Mouse (Mus musculus): Measurements from ENCODE around the gene Tbc1d22a.

DNA sequence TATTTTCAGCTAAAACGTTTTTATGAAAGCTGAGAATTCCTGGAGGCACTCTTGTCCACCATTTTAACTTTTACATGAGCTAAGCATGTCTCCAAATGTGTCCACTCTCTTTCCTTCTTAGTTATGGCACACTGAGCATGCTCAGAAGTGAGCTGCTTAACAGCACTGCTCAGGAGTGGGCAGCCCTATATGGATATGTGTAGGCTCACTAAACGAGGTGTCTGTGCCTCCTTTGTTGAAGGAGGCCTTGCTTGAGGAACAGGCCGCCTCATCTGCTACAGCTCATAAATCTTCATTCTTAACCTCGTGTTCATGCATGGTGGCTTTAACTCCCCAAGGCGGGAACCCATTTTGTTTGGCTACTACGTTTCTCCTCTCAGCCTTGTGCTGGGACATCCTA, 262.8 kb downstream of the Tbc1d22a start:
- TF ChIP-seq E2F4 (IDR thresholded peaks at IDR 0.05; ENCODE audit: insufficient read depth), result no peak
- no peak for TF ChIP-seq MAX (IDR thresholded peaks at IDR 0.05; ENCODE audit: low read depth)
- TF ChIP-seq USF1 (IDR thresholded peaks at IDR 0.05; ENCODE audit: low read depth), result no peak
- TF ChIP-seq TCF12 (IDR thresholded peaks at IDR 0.05; ENCODE audit: insufficient read depth, poor library complexity, severe bottlenecking), result no peak
- TF ChIP-seq POLR2A (IDR thresholded peaks at IDR 0.05; ENCODE audit: insufficient read length, low read depth), result no peak
